Mouse (Mus musculus): ENCODE measurements around the gene Ndufb3. TPM values are rescaled to one million over a fixed set of nuclear protein-coding genes. Genes with fewer than 3 reads are reported as not detected.
A peak's percentile ranks its signal among the peaks of the same experiment; 100 is the strongest.
"Not testable (repeated sequence)": the region's sequence is repeated elsewhere in the genome, so short reads cannot be mapped to it uniquely, and the experiment has no call there.

Gene Ndufb3
- total RNA-seq (2021): 224 and 254 TPM in 2 replicates
- long read RNA-seq, experiment 1, transcript Ndufb3-201 (3 exons, 763 nt): major isoform, 209 of 706 reads
- long read RNA-seq, experiment 1, partial matches to known transcripts: 495 of 706 reads
- long read RNA-seq, experiment 1, other reads (novel, unspliced or antisense): 2 of 706 reads
- long read RNA-seq, experiment 2, transcript Ndufb3-201 (3 exons, 763 nt): major isoform, 269 of 1,030 reads
- long read RNA-seq, experiment 2, partial matches to known transcripts: 757 of 1,030 reads
- long read RNA-seq, experiment 2, other reads (novel, unspliced or antisense): 4 of 1,030 reads

- DNase-seq: peak; percentile 94
Observed at GRCm38 (mm10) chr1:58586171-58586997, at the start of gene Ndufb3, which contains the start of gene Fam126b. TSS of gene Ndufb3 (plus strand) at chr1:58586384. TSS of gene Fam126b (minus strand) at chr1:58586323.

- no peak for DNase-seq
Observed at GRCm38 (mm10) chr1:58541386-58541785, 44.8 kb upstream of the Ndufb3 start.

- DNase-seq: not testable (repeated sequence)
Observed at GRCm38 (mm10) chr1:58560370-58560769, 25.8 kb upstream of the Ndufb3 start.

GRCm38 (mm10) chr1:58562455-58562854, 23.7 kb upstream of the Ndufb3 start:
- peak; percentile 62 for DNase-seq

GRCm38 (mm10) chr1:58564981-58565380, 21.2 kb upstream of the Ndufb3 start:
- DNase-seq: no peak

DNA sequence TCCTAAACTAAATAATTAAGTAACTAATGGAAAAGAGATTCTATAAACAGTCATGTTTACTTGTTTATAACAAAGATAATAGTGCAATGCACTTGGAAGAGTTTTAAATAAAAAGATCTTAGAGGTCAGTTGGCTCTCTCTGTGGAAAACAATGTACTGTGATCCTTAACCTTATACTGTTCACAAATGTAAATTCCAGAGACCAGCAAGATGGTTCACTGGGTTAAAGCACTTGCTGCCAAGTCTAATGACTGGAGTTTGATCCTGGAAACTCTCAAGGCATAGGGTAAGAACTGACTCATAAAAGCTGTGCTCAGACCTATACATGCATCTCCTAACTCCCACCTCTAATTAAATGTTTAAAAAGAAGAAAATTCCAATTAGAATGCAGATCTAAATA, 19.6 kb upstream of the Ndufb3 start:
- no peak for DNase-seq

GRCm38 (mm10) chr1:58568456-58569130, 17.6 kb upstream of the Ndufb3 start:
- DNase-seq: no peak

- no peak for DNase-seq
Observed at GRCm38 (mm10) chr1:58570437-58570836, 15.7 kb upstream of the Ndufb3 start.

DNA sequence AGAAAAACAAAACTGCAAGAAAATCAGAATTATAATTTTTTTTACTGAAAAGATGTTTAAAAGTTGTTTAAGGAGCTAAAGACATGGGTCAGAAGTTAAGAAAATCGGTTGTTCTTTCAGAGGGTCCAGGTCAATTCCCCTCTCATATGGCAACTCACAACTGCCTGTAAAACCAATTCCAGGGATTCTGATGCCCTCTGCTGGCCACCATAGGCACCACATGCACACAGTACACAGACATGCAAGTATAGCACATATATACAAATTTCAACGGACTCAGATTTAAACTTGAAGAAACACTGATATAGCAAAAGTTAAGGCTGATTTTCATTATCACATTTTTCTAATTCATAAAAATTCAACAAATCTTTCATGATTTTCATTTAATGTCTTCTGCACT, 7.0 kb upstream of the Ndufb3 start:
- DNase-seq: peak; percentile 44

DNA sequence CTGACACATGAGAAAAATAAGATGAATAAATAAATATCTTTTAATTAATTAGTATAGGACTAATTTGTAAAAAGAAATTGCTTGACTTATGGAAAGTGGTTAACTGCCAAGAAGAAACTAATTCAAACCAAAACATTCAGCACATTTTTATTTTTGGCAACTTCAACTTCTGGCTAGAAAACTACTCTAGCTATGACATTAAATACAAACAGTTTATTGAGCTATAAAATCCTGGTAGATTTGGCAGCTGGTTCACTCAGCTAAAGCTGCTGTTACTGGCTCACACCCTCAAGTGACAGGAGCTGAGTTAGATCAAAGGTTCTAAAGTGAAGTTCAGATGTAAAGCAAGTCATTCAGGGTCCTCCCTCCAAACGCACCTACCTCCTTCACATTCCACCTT, 3.6 kb upstream of the Ndufb3 start:
- no peak for DNase-seq

- DNase-seq: no peak
Observed at GRCm38 (mm10) chr1:58584271-58584670, 1.9 kb upstream of the Ndufb3 start.

- peak; percentile 25 for DNase-seq
Observed at GRCm38 (mm10) chr1:58585373-58586170, 612 bp upstream of the Ndufb3 start.

GRCm38 (mm10) chr1:58587491-58587890, 1.3 kb downstream of the Ndufb3 start:
- no peak for DNase-seq

GRCm38 (mm10) chr1:58602681-58603080, 16.5 kb downstream of the Ndufb3 start:
- DNase-seq: no peak

DNA sequence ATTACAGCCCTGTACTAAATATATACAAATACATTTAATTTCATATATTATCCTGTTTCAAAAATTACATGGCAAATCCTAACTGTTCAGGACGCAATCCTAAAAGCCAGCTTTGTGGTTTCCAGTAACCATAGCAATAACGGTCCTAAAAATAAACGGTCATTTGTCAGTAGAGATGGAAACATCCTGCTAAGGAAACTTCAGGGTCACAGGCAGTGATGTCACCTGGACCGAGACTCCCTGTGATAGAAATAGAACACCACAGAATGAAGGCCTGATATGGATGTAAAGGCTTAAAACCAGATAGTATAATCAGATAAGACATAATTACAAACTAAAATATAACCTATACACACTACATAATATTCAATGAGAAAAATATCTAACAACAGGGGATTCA, 17.6 kb downstream of the Ndufb3 start:
- peak; percentile 43 for DNase-seq

GRCm38 (mm10) chr1:58609591-58609990, 23.4 kb downstream of the Ndufb3 start:
- not testable (repeated sequence) for DNase-seq

DNA sequence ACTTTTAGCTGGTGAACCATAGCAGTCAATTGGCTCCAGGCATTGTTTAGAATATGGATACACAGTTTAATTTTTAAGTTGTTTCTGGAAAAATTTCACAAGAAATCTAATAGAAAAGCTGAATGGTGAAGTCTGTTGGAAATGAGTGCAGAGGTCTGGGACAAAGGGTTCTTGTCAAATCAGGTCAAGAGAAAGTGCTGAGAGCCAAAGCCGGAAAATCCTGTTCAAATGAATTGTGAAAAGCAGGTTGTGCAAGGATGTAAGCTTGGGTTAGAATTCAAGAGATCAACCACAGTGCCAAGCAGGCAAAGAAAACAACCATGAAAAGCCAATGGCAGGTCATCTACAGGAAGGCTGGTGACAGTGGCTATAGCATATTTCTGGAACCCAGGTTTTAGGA, 24.0 kb downstream of the Ndufb3 start:
- no peak for DNase-seq

DNA sequence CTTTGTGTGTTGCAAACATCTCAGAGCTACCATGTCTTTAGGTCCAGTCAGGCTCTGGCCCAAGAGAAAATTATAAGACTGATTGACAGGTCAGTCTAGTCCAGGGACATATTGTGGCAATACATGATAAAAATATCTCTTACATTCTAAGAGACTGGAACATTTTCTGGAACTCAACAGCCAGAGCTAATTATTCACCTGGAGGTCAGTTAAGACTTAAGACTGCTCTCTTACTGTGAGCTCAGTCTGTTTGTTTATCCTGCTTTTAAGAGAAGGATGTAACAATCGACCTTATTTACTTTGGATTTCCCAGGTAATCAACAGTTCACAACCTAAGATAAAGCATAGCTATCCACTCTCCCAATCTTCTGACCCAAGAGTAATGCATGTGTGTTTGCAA, 24.4 kb downstream of the Ndufb3 start:
- no peak for DNase-seq

- no peak for DNase-seq
Observed at GRCm38 (mm10) chr1:58613786-58614185, 27.6 kb downstream of the Ndufb3 start.

DNA sequence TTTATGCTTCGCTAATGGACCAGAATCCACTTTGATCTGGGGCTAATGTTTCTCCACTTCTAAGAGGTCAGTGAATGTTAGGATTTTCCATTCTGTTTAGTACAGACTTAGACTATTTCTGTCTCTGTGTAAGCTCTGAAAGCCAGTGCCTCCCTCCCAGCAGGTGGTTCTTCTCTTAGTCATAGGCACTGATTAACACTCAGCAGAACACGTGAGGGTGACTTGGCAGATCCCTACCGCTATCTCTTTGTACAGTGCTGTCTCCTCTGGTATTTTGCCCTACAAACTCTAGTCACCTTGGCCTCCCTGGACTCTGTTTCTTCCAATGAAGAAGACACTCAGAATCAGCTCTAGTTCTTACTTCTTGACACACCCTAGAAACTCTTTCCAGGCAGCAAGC, 28.2 kb downstream of the Ndufb3 start:
- DNase-seq: no peak

- DNase-seq: peak; percentile 53
Observed at GRCm38 (mm10) chr1:58615146-58615545, 29.0 kb downstream of the Ndufb3 start.

GRCm38 (mm10) chr1:58616176-58616575, 30.0 kb downstream of the Ndufb3 start:
- DNase-seq: no peak
